Mouse (Mus musculus) left cerebral cortex, adult 18-20 months (tissue): ENCODE results near the gene Snai1. TPM values are rescaled to one million over a fixed set of nuclear protein-coding genes. Genes with fewer than 3 reads are reported as not detected.

Experiments
- DNase-seq, 2 experiments: peaks; one replicate each; pipeline ENCODE4 v3.0.0; 2021 to 2022; ENCODE audit warnings: low spot score in 2 of 2, mixed read lengths in 1 of 2
- total RNA-seq, 2 experiments: library from RNA; stranded (reverse); gene quantifications; 2 replicates each; pipeline ENCODE4 v1.2.3; 2021

Gene Snai1
- total RNA-seq, 2 experiments from 2014 or later: 1.1 to 1.2 TPM

GRCm38 (mm10) chr2:167578521-167578920 lies 40.5 kb downstream of the Snai1 start:
- DNase-seq: no peak

GRCm38 (mm10) chr2:167583161-167583952 lies 45.4 kb downstream of the Snai1 start:
- no peak for DNase-seq

- DNase-seq: no peak
These were observed 47.3 kb downstream of the Snai1 start for GRCm38 (mm10) chr2:167585273-167585672.

GRCm38 (mm10) chr2:167586041-167586440 lies 48.0 kb downstream of the Snai1 start:
- no peak for DNase-seq

- DNase-seq: no peak
These were observed 49.0 kb downstream of the Snai1 start for GRCm38 (mm10) chr2:167586976-167587375.

- no peak for DNase-seq
These were observed 51.0 kb downstream of the Snai1 start for GRCm38 (mm10) chr2:167588774-167589577.

Other genes starting within 250 kb of the Snai1 start
- 10 to 100 TPM; 54.3 to 54.8 TPM for gene B4galt5, start 189.0 kb upstream of the Snai1 start, total RNA-seq
- 10 to 100 TPM; 26.2 to 32.4 TPM for gene Slc9a8, start 116.5 kb upstream of the Snai1 start, total RNA-seq
- 10 to 100 TPM; 57.9 to 58.9 TPM for gene Rnf114, start 45.5 kb upstream of the Snai1 start, total RNA-seq
- gene Spata2, start 45.3 kb upstream of the Snai1 start, total RNA-seq: 10 to 100 TPM; 76.0 to 84.0 TPM
- 100 to 1,000 TPM; 259 to 266 TPM for gene Ube2v1, start 93.9 kb downstream of the Snai1 start, total RNA-seq
- gene Gm20431, start 123.3 kb downstream of the Snai1 start, total RNA-seq: 10 to 100 TPM; 32.2 to 33.5 TPM
- 10 to 100 TPM; 15.9 to 17.3 TPM for gene Cebpb, start 150.7 kb downstream of the Snai1 start, total RNA-seq
- 10 to 100 TPM; 43.3 to 44.4 TPM for gene Tmem189, start 151.6 kb downstream of the Snai1 start, total RNA-seq